Mouse (Mus musculus) kidney, postnatal 10 days (tissue): ENCODE data around the gene H13.
A peak's percentile ranks its signal among the peaks of the same experiment; 100 is the strongest.
"Not testable (repeated sequence)": the region's sequence is repeated elsewhere in the genome, so short reads cannot be mapped to it uniquely, and the experiment has no call there.

Source experiments
- DNase-seq: peaks from one replicate; pipeline ENCODE4 v3.0.0; 2021; ENCODE audit warnings: mixed read lengths

Gene H13

GRCm38 (mm10) chr2:152666191-152666590 is 3.1 kb upstream of the H13 start:
- DNase-seq, result not testable (repeated sequence)

GRCm38 (mm10) chr2:152669639-152670484 is 601 bp downstream of the H13 start:
- peak; percentile 69 for DNase-seq

GRCm38 (mm10) chr2:152670983-152671641 is 1.9 kb downstream of the H13 start:
- peak; percentile 56 for DNase-seq

- peak; percentile 66 for DNase-seq
Measured at GRCm38 (mm10) chr2:152671642-152671999, 2.4 kb downstream of the H13 start.

- no peak for DNase-seq
Measured at GRCm38 (mm10) chr2:152672166-152672565, 2.9 kb downstream of the H13 start.

- no peak for DNase-seq
Measured at GRCm38 (mm10) chr2:152674148-152674547, 4.9 kb downstream of the H13 start.

- DNase-seq, result no peak
Measured at GRCm38 (mm10) chr2:152675252-152675791, 6.1 kb downstream of the H13 start.

- DNase-seq, result peak; percentile 61
Measured at GRCm38 (mm10) chr2:152678302-152678701, 9.0 kb downstream of the H13 start.

GRCm38 (mm10) chr2:152678925-152679324 is 9.7 kb downstream of the H13 start:
- DNase-seq, result no peak

- DNase-seq, result peak; percentile 70
Measured at GRCm38 (mm10) chr2:152679701-152680355, 10.6 kb downstream of the H13 start.

- DNase-seq, result no peak
Measured at GRCm38 (mm10) chr2:152683086-152683485, 13.8 kb downstream of the H13 start.

GRCm38 (mm10) chr2:152686399-152686798 is 17.1 kb downstream of the H13 start:
- DNase-seq, result no peak

GRCm38 (mm10) chr2:152686806-152687267 is 17.6 kb downstream of the H13 start, which contains the start of gene Mcts2:
TSS of gene Mcts2 (plus strand) at chr2:152687035.
- DNase-seq, result peak; percentile 96

- peak; percentile 63 for DNase-seq
Measured at GRCm38 (mm10) chr2:152691564-152692217, 22.4 kb downstream of the H13 start.

- peak; percentile 81 for DNase-seq
Measured at GRCm38 (mm10) chr2:152693233-152693632, 24.0 kb downstream of the H13 start.

- DNase-seq, result no peak
Measured at GRCm38 (mm10) chr2:152693735-152694134, 24.5 kb downstream of the H13 start.

- DNase-seq, result no peak
Measured at GRCm38 (mm10) chr2:152694708-152695107, 25.4 kb downstream of the H13 start.

GRCm38 (mm10) chr2:152696016-152696415 is 26.8 kb downstream of the H13 start:
- DNase-seq, result no peak

- peak; percentile 96 for DNase-seq
Measured at GRCm38 (mm10) chr2:152696476-152697164, 27.4 kb downstream of the H13 start.

GRCm38 (mm10) chr2:152700138-152700537 is 30.9 kb downstream of the H13 start:
- DNase-seq, result no peak

GRCm38 (mm10) chr2:152700725-152701124 is 31.5 kb downstream of the H13 start:
- DNase-seq, result no peak
